Mouse (Mus musculus) limb, embryonic 11.5 days (tissue): ENCODE results near the gene Mindy2. TPM values are rescaled to one million over a fixed set of nuclear protein-coding genes. Genes with fewer than 3 reads are reported as not detected.

Experiments used
- ATAC-seq: fragments of 200-750 bp; cut with Nextera tagmentation; 2 replicates; pipeline ENCODE4 v1.8.0; 2017; ENCODE audit warnings: low read depth; ENCODE audit not compliant: insufficient number of reproducible peaks, low FRiP score, low TSS enrichment
- DNase-seq: peaks from one replicate; pipeline ENCODE4 v3.0.0-alpha.2; 2015; ENCODE audit warnings: low spot score
- H3K27ac ChIP-seq: fragments of 300-500 bp; sonication (generic); replicated peaks from 2 replicates; pipeline ENCODE4 v1.5.1; 2014; ENCODE audit warnings: low read depth, mild to moderate bottlenecking, low read length
- H3K27me3 ChIP-seq: fragments of 300-500 bp; sonication (generic); 2 replicates; pipeline ENCODE4 v1.6.1; 2014; ENCODE audit warnings: mild to moderate bottlenecking, low read length, mixed read lengths; ENCODE audit not compliant: control insufficient read depth, insufficient read depth
- H3K36me3 ChIP-seq: fragments of 300-500 bp; sonication (generic); 2 replicates; pipeline ENCODE4 v1.6.1; 2014; ENCODE audit warnings: mild to moderate bottlenecking, low read length, moderate library complexity, mixed read lengths; ENCODE audit not compliant: control insufficient read depth, insufficient read depth
- H3K4me1 ChIP-seq: fragments of 300-500 bp; sonication (generic); 2 replicates; pipeline ENCODE4 v1.6.1; 2014; ENCODE audit warnings: low read length, mixed read lengths; ENCODE audit not compliant: control insufficient read depth, insufficient read depth
- H3K4me2 ChIP-seq: fragments of 300-500 bp; sonication (generic); 2 replicates; pipeline ENCODE4 v1.6.1; 2014; ENCODE audit warnings: low read depth, mild to moderate bottlenecking, moderate library complexity; ENCODE audit not compliant: severe bottlenecking
- H3K4me3 ChIP-seq: fragments of 300-500 bp; sonication (generic); 2 replicates; pipeline ENCODE4 v1.5.1; 2014; ENCODE audit warnings: low read depth, low read length
- H3K9ac ChIP-seq: fragments of 300-500 bp; sonication (generic); 2 replicates; pipeline ENCODE4 v1.6.1; 2014; ENCODE audit warnings: mild to moderate bottlenecking, low read length
- H3K9me3 ChIP-seq: fragments of 300-500 bp; sonication (generic); 2 replicates; pipeline ENCODE4 v1.6.1; 2016; ENCODE audit warnings: low read length; ENCODE audit not compliant: control insufficient read depth
- WGBS: fragments of 180-500 bp; shearing (Covaris S2); extraction: QIAGEN DNeasy Blood & Tissue Kit; methylation state at CpG from one replicate; pipeline ENCODE4 v1.1.7; 2014; 5-methylcytosine and 5-hydroxymethylcytosine counted together
- polyA plus RNA-seq: library from polyadenylated mRNA; unstranded; fragments of >200 nt; fragmentation: Nextera tagmentation; extraction: Ambion mirVana; gene quantifications from 2 replicates; pipeline ENCODE4 v1.2.1, GENCODE M21; 2014

Gene Mindy2
- polyA plus RNA-seq, 1 experiment from 2014 or later = 4.3 TPM

- Histone ChIP-seq H3K4me3 (peak within 1 kb of the TSS; percentile 56), H3K4me1 (no peaks in the 10 kb centered on the region), H3K9me3 (no peaks in the 10 kb centered on the region), H3K27ac (peak within 1 kb of the TSS; percentile 52; the same call in 1 of the 2 replicates), H3K9ac (peak within 1 kb of the TSS; percentile 70), H3K27me3 (no peaks in the 10 kb centered on the region), H3K4me2 (peak within 1 kb of the TSS; percentile 88), H3K36me3 (no peaks in the 10 kb centered on the region)
- WGBS = under 1% methylated on average over 72 of the region's 72 CpGs
- DNase-seq = peak; percentile 50
- peak; percentile 27 for ATAC-seq
These were observed 605 bp downstream of the Mindy2 start, which contains the start of gene Gm10642 for GRCm38 (mm10) chr9:70656130-70657007. TSS of gene Gm10642 (plus strand) at chr9:70656251.

- H3K4me2 ChIP-seq = peak overlapping the region; percentile 88; the same call in 1 of the 2 replicates
- H3K27ac ChIP-seq = no peak overlapping the region
- 53% methylated on average over 2 of the region's 2 CpGs for WGBS
- no peaks in the 10 kb centered on the region for H3K9me3 ChIP-seq
- ATAC-seq (no peak), DNase-seq (no peak)
- no peak overlapping the region for H3K9ac ChIP-seq
- no peaks in the 10 kb centered on the region for H3K27me3 ChIP-seq
- no peaks in the 10 kb centered on the region for H3K4me1 ChIP-seq
- H3K36me3 ChIP-seq = no peaks in the 10 kb centered on the region
- H3K4me3 ChIP-seq = no peak overlapping the region
These were observed 1.2 kb downstream of the Mindy2 start for GRCm38 (mm10) chr9:70655764-70656129.

- no peak for DNase-seq
These were observed 2.5 kb downstream of the Mindy2 start for GRCm38 (mm10) chr9:70654496-70654895.

GRCm38 (mm10) chr9:70653875-70654274 is 3.1 kb downstream of the Mindy2 start:
- no peak overlapping the region; the same call in 1 of the 2 replicates for H3K4me2 ChIP-seq
- H3K9ac ChIP-seq = no peak overlapping the region

More at GRCm38 (mm10) chr9:70654496-70654895, 2.5 kb downstream of the Mindy2 start:
- no peaks in the 10 kb centered on the region for H3K27me3 ChIP-seq
- H3K4me1 ChIP-seq = no peaks in the 10 kb centered on the region
- no peaks in the 10 kb centered on the region for H3K36me3 ChIP-seq
- no peak overlapping the region for H3K4me3 ChIP-seq
- H3K9me3 ChIP-seq = no peaks in the 10 kb centered on the region
- 75% methylated on average over 4 of the region's 4 CpGs for WGBS
- no peak for ATAC-seq
- no peak overlapping the region for H3K4me2 ChIP-seq
- H3K27ac ChIP-seq = no peak overlapping the region
- no peak overlapping the region for H3K9ac ChIP-seq

GRCm38 (mm10) chr9:70652221-70652620 is 4.8 kb downstream of the Mindy2 start:
- Histone ChIP-seq H3K4me3 (no peak overlapping the region), H3K27ac (no peak overlapping the region), H3K27me3 (no peaks in the 10 kb centered on the region), H3K36me3 (no peaks in the 10 kb centered on the region), H3K4me2 (no peak overlapping the region), H3K9ac (no peak overlapping the region), H3K4me1 (no peaks in the 10 kb centered on the region), H3K9me3 (no peaks in the 10 kb centered on the region)
- ATAC-seq (no peak), DNase-seq (no peak)
- 65% methylated on average over 2 of the region's 2 CpGs for WGBS

More at GRCm38 (mm10) chr9:70653875-70654274, 3.1 kb downstream of the Mindy2 start:
- 80% methylated on average over 2 of the region's 2 CpGs for WGBS
- Histone ChIP-seq H3K4me3 (no peak overlapping the region), H3K36me3 (no peaks in the 10 kb centered on the region), H3K27ac (no peak overlapping the region), H3K9me3 (no peaks in the 10 kb centered on the region), H3K4me1 (no peaks in the 10 kb centered on the region), H3K27me3 (no peaks in the 10 kb centered on the region)
- DNase-seq (no peak), ATAC-seq (no peak)

GRCm38 (mm10) chr9:70650994-70651393 is 6.0 kb downstream of the Mindy2 start:
- Histone ChIP-seq H3K27ac (no peak overlapping the region), H3K4me1 (no peaks in the 10 kb centered on the region), H3K4me2 (no peak overlapping the region), H3K27me3 (no peaks in the 10 kb centered on the region), H3K36me3 (no peaks in the 10 kb centered on the region), H3K9ac (no peak overlapping the region), H3K9me3 (no peaks in the 10 kb centered on the region), H3K4me3 (no peak overlapping the region)
- 92% methylated on average over 1 of the region's 1 CpGs for WGBS
- DNase-seq (no peak), ATAC-seq (no peak)

- no peak for DNase-seq
- H3K27me3 ChIP-seq = no peaks in the 10 kb centered on the region
- WGBS = 85% methylated on average over 2 of the region's 2 CpGs
These were observed 6.7 kb downstream of the Mindy2 start for GRCm38 (mm10) chr9:70650260-70650659.

GRCm38 (mm10) chr9:70636748-70637147 is 20.2 kb downstream of the Mindy2 start:
- H3K4me3 ChIP-seq = no peak overlapping the region
- DNase-seq (no peak), ATAC-seq (no peak)
- no peaks in the 10 kb centered on the region for H3K36me3 ChIP-seq
- no peak overlapping the region for H3K9ac ChIP-seq
- no peak overlapping the region for H3K27ac ChIP-seq
- WGBS = 87% methylated on average over 2 of the region's 2 CpGs
- no peaks in the 10 kb centered on the region for H3K9me3 ChIP-seq
- no peaks in the 10 kb centered on the region for H3K4me1 ChIP-seq
- no peak overlapping the region for H3K4me2 ChIP-seq
- H3K27me3 ChIP-seq = no peaks in the 10 kb centered on the region

More at GRCm38 (mm10) chr9:70650260-70650659, 6.7 kb downstream of the Mindy2 start:
- no peak for ATAC-seq
- Histone ChIP-seq H3K4me3 (no peak overlapping the region), H3K9me3 (no peaks in the 10 kb centered on the region), H3K4me1 (no peaks in the 10 kb centered on the region), H3K27ac (no peak overlapping the region), H3K4me2 (no peak overlapping the region), H3K36me3 (no peaks in the 10 kb centered on the region), H3K9ac (no peak overlapping the region)
